Mouse (Mus musculus) retina, adult 2 months (tissue): ENCODE data around the gene Il16.

Source experiments
- DNase-seq: peaks from one replicate; pipeline ENCODE4 v3.0.0-alpha.2; 2012; ENCODE audit warnings: low read depth, low spot score

Il16 gene

DNA sequence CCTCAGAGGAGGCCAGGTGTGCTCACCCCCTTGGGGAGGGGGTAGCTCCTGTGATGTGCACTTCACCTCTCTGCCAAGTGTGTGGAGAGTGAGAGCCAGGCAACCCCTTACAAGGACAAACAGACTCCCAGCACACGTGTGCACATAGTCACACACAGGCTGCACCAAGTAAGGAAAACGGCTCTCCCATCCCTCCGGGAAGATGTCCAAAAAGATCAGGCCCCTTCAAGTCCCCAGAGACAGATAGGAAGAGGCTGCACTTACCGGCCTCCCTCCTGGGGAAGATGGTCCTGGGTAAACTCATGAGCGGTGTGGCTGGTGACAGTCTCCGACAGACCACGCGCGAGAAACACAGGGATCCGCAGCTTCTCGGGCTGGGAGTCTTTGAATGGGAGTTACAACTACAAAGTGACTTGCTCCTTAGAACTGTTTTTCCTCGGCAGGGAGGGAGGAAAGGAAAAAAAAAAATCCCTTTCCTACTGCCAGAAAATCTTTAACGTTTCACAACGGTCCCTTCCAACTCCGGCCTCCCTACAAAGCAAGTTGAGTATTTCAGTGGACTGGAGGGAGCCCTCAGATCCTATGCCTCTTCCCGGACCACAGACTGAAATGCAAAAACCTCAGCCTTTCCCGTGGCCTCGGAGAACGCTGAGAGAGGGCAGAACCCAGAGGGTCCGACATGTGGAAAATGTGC lies at the start of gene Il16:
TSS of gene Il16 (minus strand) at position 314 of the 694 bp plus-strand sequence.
- no peak for DNase-seq

DNA sequence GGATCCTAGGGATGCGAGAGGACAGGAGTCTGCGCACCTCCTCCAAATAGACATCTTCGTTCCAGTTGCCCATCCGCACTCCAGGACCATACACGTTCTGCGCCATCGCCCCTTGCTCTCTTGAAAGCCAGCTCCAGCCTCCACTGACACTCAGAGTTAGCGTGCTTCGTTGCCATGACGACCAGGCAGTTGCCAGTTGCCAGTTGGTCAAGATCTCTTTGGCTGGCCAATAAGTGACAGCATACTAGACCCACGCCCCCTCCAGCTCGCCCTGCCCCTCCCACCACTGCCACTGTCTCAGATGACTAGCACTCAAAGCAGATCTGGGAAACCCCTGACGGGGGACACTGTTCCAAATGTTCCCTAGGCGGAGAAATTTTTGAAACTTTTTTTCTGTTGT lies 49.2 kb upstream of the Il16 start, which contains the start of gene Cfap161:
TSS of gene Cfap161 (minus strand) at position 176 of the 400 bp plus-strand sequence.
- DNase-seq: no peak

DNA sequence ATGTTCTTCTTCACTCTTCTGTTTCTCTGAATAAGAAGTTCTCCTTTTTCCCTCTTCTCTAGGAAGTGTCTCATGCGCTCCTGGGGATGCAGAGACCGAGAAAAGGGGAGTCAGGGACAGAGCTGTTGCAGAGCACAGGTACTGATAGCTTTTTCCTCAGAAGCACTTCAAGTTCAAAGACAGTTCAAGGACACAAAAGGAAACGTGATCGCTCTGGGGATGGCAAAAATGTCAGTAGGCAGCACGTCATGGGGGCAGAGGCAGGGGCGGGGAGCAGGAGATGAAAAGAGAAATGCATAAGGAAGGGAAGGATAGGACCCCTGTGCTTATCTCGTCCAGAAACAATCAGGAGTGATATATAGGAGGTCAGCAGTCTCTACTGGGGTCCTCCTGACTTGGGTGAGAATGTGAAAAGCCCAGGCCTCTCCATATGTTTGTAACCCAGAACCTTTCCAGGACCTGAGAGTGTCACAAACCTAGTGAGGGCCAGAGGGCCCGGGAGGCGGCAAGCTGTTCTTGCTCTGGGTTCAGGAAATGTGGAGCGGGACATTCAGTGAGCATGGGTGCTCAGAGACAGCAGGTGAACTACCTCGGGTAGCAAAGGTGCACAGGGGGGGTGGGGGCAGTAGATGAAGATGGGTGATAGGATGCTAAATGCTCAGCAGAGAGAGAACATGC lies 48.6 kb upstream of the Il16 start:
- DNase-seq: no peak

DNA sequence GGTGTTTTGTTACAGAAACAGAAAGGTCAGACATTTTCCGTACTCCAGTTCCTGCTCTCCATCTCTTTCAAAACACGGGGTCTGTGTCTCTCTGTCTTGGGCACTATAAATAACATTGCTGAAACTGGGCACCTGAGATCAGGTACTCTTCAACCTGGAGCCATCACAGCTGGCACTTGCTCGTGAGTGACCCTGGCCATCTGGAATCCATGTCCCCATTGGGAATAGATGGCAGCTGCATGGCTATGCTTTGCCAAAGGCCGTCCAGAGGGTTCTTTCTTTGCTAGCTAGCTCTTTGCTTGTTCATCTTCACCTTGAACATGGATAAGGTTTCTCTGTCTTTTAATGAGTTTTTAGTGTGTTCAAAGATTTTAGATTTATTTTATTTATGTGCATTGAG lies 35.4 kb upstream of the Il16 start:
- DNase-seq: no peak

DNA sequence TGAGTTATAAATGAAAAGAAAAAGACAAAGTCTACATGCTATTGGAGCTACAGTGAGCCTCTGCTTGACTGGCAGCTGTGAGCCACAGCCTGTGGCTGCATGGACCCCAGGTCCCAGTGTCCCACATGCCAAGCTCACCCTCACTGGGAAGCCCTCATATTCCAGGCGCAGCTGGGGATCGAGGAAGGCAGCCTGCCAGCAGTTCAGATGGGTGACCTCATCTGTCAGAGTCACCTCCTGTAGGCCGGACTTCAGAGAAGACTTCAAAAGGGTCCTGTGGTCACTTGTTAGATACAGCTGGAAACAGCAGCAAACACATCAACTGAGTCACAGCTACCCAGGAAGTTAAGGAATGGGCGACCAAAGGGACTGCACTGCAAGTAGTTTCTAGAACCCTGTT lies 34.5 kb upstream of the Il16 start:
- DNase-seq: no peak

DNA sequence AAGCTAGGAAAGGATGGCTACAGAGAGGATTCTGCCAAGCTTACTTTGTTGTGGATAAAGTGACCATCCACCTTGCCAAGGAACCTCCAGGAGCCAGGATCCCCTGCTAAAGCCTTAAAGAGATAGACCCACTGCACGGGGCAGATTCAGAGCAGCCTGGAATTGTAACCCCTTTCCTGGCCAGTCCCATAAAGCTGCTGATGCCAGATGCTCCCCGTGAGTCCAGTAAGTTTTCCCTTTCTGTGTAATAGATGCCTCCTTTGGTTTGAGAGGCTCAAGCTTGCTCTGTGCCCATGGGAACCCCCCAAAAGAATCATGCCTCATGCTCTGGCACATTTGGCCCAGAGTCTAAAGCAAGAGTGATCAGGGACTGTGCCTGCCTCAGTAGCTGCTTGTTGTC lies 33.5 kb upstream of the Il16 start:
- no peak for DNase-seq

DNA sequence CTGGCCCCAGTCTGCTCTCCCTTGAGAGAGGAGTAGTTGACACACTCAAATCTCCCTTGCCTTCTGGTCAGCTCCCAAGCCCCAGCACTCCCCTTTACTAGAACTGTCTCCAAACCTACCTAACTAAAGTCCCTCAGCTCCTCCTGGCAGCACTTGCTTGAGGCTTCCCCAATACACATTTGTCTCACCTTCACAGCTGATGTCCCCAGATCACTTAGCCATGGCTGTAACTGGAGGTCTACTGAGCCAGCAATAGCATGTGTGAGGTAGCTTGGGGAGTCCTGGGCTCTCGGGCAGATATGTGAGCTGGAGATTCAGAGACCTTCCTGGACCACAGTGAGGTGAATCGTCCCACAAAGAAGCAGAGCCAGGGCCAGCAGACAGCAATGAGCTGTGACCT lies 33.0 kb upstream of the Il16 start:
- DNase-seq: no peak

DNA sequence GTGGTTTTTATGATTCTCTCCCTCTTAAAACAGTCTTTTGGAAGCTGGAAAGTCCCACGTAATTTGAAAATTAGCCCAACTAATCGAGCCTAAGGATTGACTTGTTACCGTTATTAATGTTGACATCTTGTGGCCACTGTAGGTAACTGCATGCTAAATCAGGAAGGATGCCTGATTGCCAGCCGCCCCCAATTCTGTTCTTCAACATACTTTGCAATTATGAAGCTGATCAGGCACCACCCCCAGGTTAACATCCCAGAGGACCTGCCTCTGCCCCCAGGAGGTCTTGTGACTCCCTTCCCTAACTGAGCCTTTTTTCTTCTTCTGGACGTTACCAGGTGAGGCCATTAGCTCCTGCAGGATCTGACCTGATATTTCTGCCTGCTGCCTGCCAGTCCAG lies 29.2 kb upstream of the Il16 start:
- DNase-seq: peak; percentile 11

DNA sequence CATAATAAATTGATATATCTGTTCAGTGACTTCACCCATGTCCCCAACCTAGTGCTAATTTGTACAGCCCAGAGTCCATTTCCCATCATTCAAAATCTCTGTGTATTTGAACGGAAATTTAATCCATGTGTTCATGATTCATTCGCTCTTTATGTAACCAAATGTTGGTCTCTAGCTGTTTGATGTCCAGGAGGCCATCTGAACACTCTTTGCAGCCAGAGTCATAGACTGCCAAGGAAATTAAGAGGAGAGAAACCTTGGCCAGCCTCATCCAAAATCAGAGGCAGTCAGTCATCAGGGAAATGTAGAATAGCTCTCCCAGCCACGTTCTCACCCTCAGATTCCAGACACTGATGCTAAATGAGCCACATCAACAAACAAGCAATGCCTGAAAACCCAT lies 18.1 kb upstream of the Il16 start:
- no peak for DNase-seq

DNA sequence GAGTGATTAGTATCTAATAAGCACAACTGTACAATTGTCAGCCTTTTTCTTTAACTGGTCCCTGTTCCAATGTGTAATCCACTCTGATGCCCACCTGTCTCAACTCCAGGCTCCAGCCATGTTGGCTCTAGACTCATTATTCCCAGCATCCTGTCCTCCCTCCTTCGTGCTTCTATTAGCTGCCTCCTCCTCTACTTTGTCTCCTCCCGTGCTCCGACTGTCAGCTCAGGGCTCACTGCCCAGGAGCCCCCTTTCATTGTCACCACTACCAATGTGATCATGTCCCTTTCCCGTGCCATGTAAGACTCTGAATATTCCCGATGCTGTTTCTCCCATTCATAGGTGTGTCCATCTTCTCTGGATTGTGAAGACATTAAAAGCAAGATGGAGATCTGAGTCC lies 16.8 kb upstream of the Il16 start:
- DNase-seq: no peak

DNA sequence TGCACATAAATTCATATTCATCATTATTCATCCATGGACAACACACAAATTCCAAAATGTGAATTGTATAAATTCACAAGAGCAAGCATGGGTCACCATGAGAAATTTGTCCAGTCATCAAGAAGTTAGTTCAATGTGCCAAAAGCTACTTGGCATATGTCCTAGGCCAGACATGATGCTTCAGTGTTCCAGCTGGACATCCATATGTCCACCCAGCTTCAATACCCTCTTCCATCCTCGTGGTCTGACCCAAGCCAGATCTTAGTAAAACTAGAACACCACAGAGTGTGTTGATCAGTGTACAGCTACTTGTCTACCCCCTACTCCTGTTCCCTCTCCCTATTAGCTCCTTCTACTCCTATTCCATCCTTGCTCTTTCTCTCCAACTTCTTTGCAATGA lies 5.5 kb upstream of the Il16 start:
- no peak for DNase-seq

DNA sequence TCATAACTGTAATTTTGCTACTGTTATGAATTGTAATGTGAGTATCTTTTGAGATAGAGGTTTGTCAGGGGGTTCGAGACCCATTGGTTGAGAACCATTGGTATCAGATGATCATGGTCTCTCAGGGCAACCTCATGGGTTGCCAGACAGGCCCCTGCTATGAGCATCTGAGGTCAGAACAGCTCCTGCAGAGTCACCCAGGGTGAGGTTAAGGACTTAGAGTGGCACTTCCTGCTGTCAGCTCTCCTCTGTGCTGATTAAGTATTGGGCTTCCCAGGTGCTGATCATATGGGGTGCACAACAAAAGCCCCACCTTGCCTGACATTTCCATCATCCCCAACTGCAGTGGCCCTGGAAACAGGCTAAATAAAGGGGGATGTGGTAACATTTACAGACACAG lies 2.9 kb upstream of the Il16 start:
- DNase-seq: no peak

DNA sequence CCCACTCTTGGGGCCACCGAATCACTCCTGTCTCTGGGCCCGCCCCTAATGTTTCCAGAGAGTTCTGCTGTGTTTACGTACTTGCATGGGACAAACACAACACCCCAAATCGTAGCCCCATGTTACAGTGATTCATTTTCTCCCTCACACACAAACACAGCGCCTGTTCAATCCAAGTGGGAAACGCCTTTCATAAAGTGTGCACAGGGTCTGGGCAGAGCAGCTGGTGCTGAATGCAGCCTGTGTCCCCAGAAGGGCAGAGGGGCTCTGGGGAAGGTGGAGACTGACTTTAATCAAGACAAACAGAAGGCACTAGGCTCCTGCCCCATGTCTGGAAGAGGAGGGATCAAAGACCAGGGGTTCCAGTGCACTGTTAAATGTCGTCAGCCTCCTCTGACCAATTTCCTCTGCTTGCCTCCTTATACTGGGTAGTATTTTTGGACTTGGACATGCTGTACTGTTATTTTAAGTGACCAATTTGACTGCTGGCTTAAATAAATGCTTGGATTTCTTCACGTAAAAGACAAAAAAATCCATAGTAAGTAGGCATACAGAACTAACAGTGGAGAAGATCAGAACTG lies 671 bp upstream of the Il16 start:
- DNase-seq: no peak

DNA sequence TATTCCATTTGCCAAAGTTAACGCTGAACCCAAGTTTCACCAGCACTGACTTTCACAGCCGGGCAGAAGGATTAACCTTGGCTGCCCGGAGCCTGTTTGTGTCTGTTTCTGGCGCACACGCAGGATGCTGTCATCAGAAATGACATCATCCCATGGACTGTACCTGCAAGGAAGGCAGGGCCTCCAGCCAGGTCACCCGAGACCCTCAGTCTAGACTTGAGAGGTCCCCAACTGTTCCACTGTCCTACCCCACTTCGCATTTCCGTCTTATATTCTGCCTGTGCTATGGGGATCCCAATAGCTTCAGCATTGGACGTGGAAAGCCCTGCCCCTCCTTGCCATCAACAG lies 487 bp downstream of the Il16 start:
- DNase-seq: no peak

DNA sequence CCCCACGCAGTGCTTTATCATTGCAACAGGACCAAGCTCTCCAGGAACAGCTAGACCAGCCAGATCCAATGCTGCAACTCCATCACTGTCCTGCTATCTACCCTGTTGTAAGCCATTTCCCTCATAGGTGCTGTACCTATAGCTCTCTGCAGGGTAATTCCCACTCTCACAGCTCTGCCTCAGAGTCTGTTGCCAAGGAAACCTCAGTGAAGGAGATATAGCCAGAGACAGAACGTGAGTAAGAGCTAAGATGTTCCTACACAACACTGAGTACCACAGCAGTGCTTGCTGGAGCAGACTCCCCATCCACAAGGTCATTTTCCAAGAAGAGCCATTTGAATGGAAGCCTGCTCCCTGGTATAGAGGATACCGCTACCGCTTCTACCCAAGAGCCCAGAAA lies 1.3 kb downstream of the Il16 start:
- no peak for DNase-seq

DNA sequence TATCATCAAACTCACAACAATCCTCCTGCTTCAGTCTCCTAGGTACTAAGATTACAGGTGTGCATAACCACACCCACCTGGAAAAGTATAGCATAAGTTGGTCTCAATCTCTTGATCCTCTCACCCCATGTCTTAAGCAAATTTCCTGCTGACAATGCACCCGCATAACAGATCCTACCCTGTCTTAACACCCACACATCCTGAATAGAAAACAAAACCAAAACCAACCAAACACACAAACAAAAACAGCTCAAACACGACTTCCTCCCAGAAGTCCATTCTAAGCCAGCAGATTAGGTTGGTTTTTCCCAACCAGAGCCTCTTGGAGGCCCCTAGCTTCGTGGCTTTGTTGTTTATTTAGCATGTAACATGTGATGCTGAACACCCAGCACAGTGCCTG lies 2.8 kb downstream of the Il16 start:
- DNase-seq: no peak

DNA sequence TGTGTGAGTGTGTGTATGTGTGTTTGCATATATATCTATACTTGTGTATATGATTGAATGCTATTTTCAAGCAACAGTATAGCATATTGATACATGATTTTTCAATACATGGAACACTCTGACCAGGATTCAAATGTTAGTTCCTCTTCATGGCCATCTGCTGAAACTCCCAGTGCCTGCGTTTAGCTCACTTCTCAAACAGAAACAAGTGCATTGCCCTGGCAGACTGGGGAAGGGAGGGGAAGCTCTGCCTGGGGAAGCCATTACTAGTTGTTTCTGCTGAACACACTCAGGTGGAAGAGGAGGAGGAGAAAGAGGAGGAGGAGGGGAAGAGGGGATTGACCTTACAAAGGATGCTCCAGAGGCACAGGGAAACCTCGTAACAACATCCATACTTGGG lies 3.5 kb downstream of the Il16 start:
- DNase-seq: no peak

DNA sequence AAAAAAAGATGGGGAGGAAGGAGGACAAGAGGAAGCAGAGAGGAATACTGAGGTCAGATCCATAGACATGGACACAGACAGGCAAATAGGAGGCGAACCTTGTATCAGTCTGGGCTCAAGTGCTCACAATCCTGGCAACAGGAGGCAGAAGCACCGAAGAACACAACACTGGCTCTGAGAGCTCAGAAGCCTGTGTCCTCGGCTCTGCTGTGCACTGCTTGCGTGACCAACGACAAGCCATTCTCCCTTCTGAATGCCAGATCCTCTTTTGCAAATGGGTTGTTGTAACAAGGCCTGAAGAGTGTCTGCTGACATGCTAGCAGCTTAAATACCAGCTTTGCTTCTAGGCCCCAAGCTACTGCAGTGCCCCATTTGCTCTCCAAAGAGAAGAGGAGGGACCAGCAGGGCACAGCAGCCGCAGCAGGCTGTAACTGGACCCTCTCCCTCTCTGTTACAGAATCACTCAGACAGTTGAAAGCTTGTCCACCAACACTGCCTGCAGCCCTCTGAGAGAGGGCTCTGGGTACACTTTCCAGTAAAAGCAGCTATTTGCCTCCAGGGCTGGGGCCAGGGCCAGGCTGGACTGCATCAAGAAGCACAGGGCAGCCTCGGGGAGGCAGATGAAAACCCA lies 5.7 kb downstream of the Il16 start:
- DNase-seq: no peak

DNA sequence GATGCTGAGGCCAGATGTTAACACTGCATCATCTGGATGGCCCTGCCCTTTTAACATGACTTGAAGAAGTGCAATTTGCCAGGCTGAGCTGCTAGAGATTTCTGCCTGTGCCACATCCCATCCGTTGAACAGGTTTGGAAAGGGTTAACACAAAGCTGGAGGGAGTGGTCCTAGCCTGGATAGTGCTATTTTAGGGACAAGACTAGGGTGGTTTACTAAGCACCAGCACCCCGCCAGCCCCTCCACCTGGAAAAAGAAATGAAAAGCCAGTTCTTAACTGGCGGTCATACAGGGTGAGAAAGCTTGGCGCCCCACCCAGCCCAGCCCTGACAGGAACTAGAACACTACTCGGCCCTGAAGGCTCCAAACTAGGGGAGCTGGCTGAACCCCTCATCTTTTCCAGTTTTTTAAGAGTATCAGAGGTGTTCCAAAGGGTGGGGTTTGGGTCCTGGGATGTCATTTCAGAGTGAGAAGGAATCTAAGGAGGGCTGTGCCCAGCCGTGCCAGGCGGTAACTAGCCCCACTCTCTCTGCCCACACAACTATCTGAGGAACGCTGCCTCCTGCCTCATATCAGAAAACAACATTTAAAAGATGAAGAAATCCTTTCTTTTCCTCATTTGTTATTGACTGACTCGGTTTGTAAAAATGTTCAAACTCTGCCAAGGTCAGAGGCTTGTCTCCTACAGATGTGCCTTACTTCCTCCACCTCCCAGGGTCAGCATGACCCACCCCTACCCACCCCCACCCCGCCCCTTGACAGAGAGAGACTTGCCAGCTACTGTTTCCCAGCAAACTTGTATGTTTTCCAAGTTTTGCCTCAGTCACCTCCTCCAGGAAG lies 6.7 kb downstream of the Il16 start:
- no peak for DNase-seq

DNA sequence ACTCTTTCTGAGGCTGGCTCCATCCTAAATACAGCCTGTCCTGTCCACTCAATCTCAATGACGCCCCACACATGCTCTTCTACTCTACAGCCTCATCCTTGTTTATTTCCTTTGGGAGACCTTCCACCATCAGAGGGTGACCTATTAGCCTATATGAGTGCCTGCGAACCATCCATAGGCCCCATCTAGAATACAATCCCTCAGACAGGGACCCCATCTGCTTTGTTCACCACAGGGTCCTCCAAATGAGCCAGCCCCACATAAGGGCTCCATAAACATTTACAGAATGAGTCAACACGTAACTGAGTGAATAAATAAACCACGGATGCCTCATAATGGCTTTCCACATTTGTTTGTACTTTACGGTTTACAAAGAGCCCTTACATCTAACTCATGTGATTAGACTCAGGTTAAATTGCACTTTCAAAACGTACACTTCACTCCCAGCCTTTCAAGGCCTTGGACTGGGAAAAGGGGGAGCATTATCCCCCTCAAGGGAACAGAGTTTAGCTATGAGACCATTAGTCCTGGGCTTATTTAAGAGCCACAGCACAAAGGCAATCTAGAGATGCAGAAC lies 7.5 kb downstream of the Il16 start:
- no peak for DNase-seq

DNA sequence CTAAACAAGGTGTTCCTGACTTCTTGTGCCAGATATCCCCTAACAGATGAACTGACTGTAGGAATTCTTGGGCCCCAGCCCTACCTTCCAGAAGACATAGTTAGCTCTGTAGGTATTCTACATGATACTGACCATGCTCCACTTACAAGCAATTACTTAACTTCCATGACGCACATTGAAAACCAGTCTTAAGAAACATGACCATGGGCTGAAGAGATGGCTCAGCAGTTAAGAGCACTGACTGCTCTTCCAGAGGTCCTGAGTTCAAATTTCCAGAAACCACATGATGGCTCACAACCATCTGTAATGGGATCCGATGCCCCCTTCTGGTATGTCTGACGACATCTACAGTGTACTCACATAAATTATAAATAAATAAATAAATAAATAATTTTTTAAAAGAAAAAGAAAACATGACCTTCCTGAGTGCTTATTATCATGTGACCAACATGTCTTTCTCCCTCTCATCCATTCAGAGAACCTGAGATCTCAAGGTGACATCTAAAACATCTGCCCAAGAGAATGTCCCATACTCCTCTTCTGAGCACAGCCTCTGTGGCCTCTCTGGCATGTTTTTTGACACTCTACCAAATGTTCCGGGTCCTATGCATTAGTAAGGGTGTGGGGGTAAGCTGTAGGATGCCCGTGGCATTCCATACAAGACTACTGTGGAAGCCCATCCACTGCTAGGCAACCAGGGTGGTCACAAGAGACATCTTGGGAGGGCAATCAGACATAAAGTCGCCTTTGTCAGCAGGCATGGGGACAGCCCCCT lies 9.0 kb downstream of the Il16 start:
- DNase-seq: no peak
